Mouse (Mus musculus) CH12.LX (cell line): ENCODE measurements at regions not wholly inside any gene's neighbourhood (a gene's known extent, or its start where the extent isn't known, plus 50 kb on each side); places are given as distances from the start of the nearest gene placed in this dataset.

ENCODE experiments used
- DNase-seq: peaks from one replicate; pipeline ENCODE4 v3.0.0-alpha.2; 2013; ENCODE audit errors: extremely low read depth
- H3K27ac ChIP-seq: 2 replicates; pipeline ENCODE4 v1.5.1; 2012; ENCODE audit warnings: low read depth, mild to moderate bottlenecking, control low read depth, moderate library complexity; ENCODE audit not compliant: insufficient read depth
- H3K27me3 ChIP-seq: replicated peaks from 2 replicates; pipeline ENCODE3; 2012; ENCODE audit warnings: inconsistent platforms
- H3K36me3 ChIP-seq, 2 experiments: replicated peaks in 1 of 2; 2 replicates each; pipeline versions ENCODE3 to v1.6.1; 2012; ENCODE audit warnings: inconsistent platforms in 1 of 2, low read length in 1 of 2, mild to moderate bottlenecking in 1 of 2, mixed read lengths in 1 of 2, moderate library complexity in 1 of 2; ENCODE audit not compliant: control insufficient read depth in 1 of 2, insufficient read depth in 1 of 2
- H3K4me1 ChIP-seq, 2 experiments: 2 replicates each; pipeline ENCODE4 v1.6.1; 2012; ENCODE audit warnings: inconsistent platforms in 1 of 2, moderate library complexity in 1 of 2; ENCODE audit not compliant: insufficient read depth in 2 of 2, control insufficient read depth in 1 of 2
- H3K4me2 ChIP-seq: 2 replicates; pipeline ENCODE4 v1.6.1; 2012; ENCODE audit warnings: low read depth, mild to moderate bottlenecking, control low read depth; ENCODE audit not compliant: poor library complexity, insufficient read depth, severe bottlenecking
- H3K4me3 ChIP-seq, 3 experiments: fragments of 150-350 bp in 1 of 3; sonication (generic) in 1 of 3; replicated peaks in 1 of 3; 2 replicates each; pipeline versions ENCODE3 to v1.5.1; 2011 to 2012; ENCODE audit warnings: low read depth in 2 of 3, low read length in 2 of 3, mild to moderate bottlenecking in 2 of 3, moderate library complexity in 2 of 3, control low read depth in 1 of 3, improper control_type of control experiment in 1 of 3, inconsistent platforms in 1 of 3, mixed read lengths in 1 of 3; ENCODE audit not compliant: poor library complexity in 1 of 3
- H3K79me2 ChIP-seq: replicated peaks from 2 replicates; pipeline ENCODE4 v1.6.1; 2012; ENCODE audit warnings: mild to moderate bottlenecking, moderate library complexity; ENCODE audit not compliant: control insufficient read depth, poor library complexity, insufficient read depth, severe bottlenecking; ENCODE audit errors: extremely low read depth
- H3K9ac ChIP-seq: 2 replicates; pipeline ENCODE4 v1.6.1; 2012; ENCODE audit warnings: low read depth, mild to moderate bottlenecking, control low read depth, moderate library complexity; ENCODE audit not compliant: insufficient read depth
- H3K9me3 ChIP-seq: replicated peaks from 2 replicates; pipeline ENCODE3; 2012; ENCODE audit warnings: low read length, inconsistent platforms, mixed read lengths
- BHLHE40 ChIP-seq: IDR thresholded peaks from 2 replicates; pipeline ENCODE4 v1.6.1; 2011; ENCODE audit warnings: mild to moderate bottlenecking, low read depth, low read length, improper control_type of control experiment
- CHD1 ChIP-seq: IDR thresholded peaks from 2 replicates; pipeline ENCODE4 v1.6.1; 2012; ENCODE audit warnings: low read depth, low read length, improper control_type of control experiment, inconsistent platforms
- E2F4 ChIP-seq: IDR thresholded peaks from 2 replicates; pipeline ENCODE4 v1.6.1; 2011; ENCODE audit warnings: low read depth, low read length, improper control_type of control experiment; ENCODE audit not compliant: insufficient replicate concordance
- EP300 ChIP-seq: IDR thresholded peaks from 2 replicates; pipeline ENCODE4 v1.6.1; 2011; ENCODE audit warnings: low read length, improper control_type of control experiment
- GABPA ChIP-seq: IDR thresholded peaks from 2 replicates; pipeline ENCODE4 v1.6.1; 2012; ENCODE audit warnings: low read depth, low read length, improper control_type of control experiment, inconsistent platforms; ENCODE audit not compliant: insufficient replicate concordance
- HCFC1 ChIP-seq: IDR thresholded peaks from 2 replicates; pipeline ENCODE4 v1.6.1; 2012; ENCODE audit warnings: low read depth, mild to moderate bottlenecking, inconsistent platforms, low read length, improper control_type of control experiment
- IRF4 ChIP-seq: IDR thresholded peaks from 2 replicates; pipeline ENCODE4 v1.6.1; 2014; ENCODE audit warnings: low read depth, mild to moderate bottlenecking, inconsistent platforms, low read length, improper control_type of control experiment
- JUN ChIP-seq: IDR thresholded peaks from 2 replicates; pipeline ENCODE4 v1.6.1; 2011; ENCODE audit warnings: low read depth, mild to moderate bottlenecking, low read length, improper control_type of control experiment, moderate library complexity; ENCODE audit not compliant: insufficient read depth
- JUND ChIP-seq: conservative IDR thresholded peaks from 2 replicates; pipeline ENCODE4 v1.6.1; 2011; ENCODE audit warnings: low read depth, low read length, improper control_type of control experiment
- MAFK ChIP-seq: IDR thresholded peaks from 2 replicates; pipeline ENCODE4 v1.6.1; 2011; ENCODE audit warnings: low read length, improper control_type of control experiment; ENCODE audit not compliant: insufficient replicate concordance
- MAZ ChIP-seq: IDR thresholded peaks from 2 replicates; pipeline ENCODE4 v1.6.1; 2012; ENCODE audit warnings: low read depth, mild to moderate bottlenecking, inconsistent platforms, low read length, improper control_type of control experiment, moderate library complexity
- MYC ChIP-seq: IDR thresholded peaks from 2 replicates; pipeline ENCODE4 v1.6.1; 2011; ENCODE audit warnings: low read depth, mild to moderate bottlenecking, improper control_type of control experiment, low read length
- PAX5 ChIP-seq: IDR thresholded peaks from 2 replicates; pipeline ENCODE4 v1.6.1; 2012; ENCODE audit warnings: low read length, inconsistent platforms, mixed read lengths
- UBTF ChIP-seq: IDR thresholded peaks from 2 replicates; pipeline ENCODE4 v1.6.1; 2012; ENCODE audit warnings: low read depth, mild to moderate bottlenecking, inconsistent platforms, low read length, improper control_type of control experiment, moderate library complexity
- USF1 ChIP-seq: IDR thresholded peaks from 2 replicates; pipeline ENCODE4 v1.6.1; 2014; ENCODE audit warnings: low read depth, mild to moderate bottlenecking, inconsistent platforms, low read length, improper control_type of control experiment
- USF2 ChIP-seq: conservative IDR thresholded peaks from 2 replicates; pipeline ENCODE4 v1.6.1; 2011; ENCODE audit warnings: low read depth, low read length, improper control_type of control experiment
- ZC3H11A ChIP-seq: IDR thresholded peaks from 2 replicates; pipeline ENCODE4 v1.6.1; 2012; ENCODE audit warnings: low read depth, mild to moderate bottlenecking, inconsistent platforms, low read length, improper control_type of control experiment
- ZKSCAN1 ChIP-seq: IDR thresholded peaks from 2 replicates; pipeline ENCODE4 v1.6.1; 2012; ENCODE audit warnings: low read depth, inconsistent platforms, low read length, improper control_type of control experiment, borderline replicate concordance
- ZNF384 ChIP-seq: IDR thresholded peaks from 2 replicates; pipeline ENCODE4 v1.6.1; 2012; ENCODE audit warnings: low read depth, low read length, improper control_type of control experiment, inconsistent platforms
- dilution Hi-C: fragments of 300-500 bp; cut with MboI; formaldehyde crosslinking; loops from 2 replicates; pipeline ENCODE4 v1.14.3; 2020; ENCODE audit warnings: low sequenced_read_pairs; ENCODE audit not compliant: extremely low pct_unique_long_range_greater_than_20kb, extremely low pct_ligation_motif_present
- in situ Hi-C: fragments of 300-500 bp; cut with MboI; formaldehyde crosslinking; loops from 3 replicates; pipeline ENCODE4 v1.14.3; 2019; ENCODE audit warnings: low sequenced_read_pairs, low pct_ligation_motif_present, low pct_unique_long_range_greater_than_20kb, mixed read lengths

- DNase-seq = no peak
- Histone ChIP-seq H3K4me3 (no peak overlapping the region), H3K27me3 (no peaks in the 10 kb centered on the region), H3K27ac (no peak overlapping the region), H3K36me3 (no peaks in the 10 kb centered on the region), H3K9ac (no peak overlapping the region), H3K9me3 (no peaks in the 10 kb centered on the region), H3K4me1 (peaks cover 0 to 35% of the 10 kb centered on the region in 2 experiments; a peak in 3 of 4 replicates), H3K79me2 (no peaks in the 10 kb centered on the region), H3K4me2 (no peak overlapping the region)
- dilution Hi-C loops = no loop called here
- TF ChIP-seq ZKSCAN1 = no peak
- TF ChIP-seq MYC = no peak
- TF ChIP-seq EP300 = no peak
- no peak for TF ChIP-seq HCFC1
- TF ChIP-seq PAX5 = no peak
- no peak for TF ChIP-seq E2F4
- no peak for TF ChIP-seq USF1
- in situ Hi-C loops = no loop called here
Observed at GRCm38 (mm10) chr12:79880751-79881261, 232.0 kb downstream of the Zfp36l1 start.

- peaks cover 0 to 31% of the 10 kb centered on the region in 2 experiments; a peak in 3 of 4 replicates for H3K4me1 ChIP-seq
- no peak overlapping the region for H3K4me3 ChIP-seq
- dilution Hi-C loops = no loop called here
- TF ChIP-seq PAX5 (no peak), JUN (no peak), USF2 (no peak), MAFK (no peak), BHLHE40 (no peak), GABPA (no peak), IRF4 (no peak), CHD1 (no peak), UBTF (no peak), ZKSCAN1 (no peak), MYC (no peak), MAZ (no peak), ZNF384 (no peak), JUND (no peak), ZC3H11A (no peak), USF1 (no peak), EP300 (no peak)
- TF ChIP-seq, all 38 proteins: peak for 0
- Histone ChIP-seq H3K4me2 (no peak overlapping the region), H3K27me3 (no peaks in the 10 kb centered on the region), H3K27ac (no peak overlapping the region), H3K36me3 (no peaks in the 10 kb centered on the region), H3K9ac (no peak overlapping the region), H3K79me2 (no peaks in the 10 kb centered on the region), H3K9me3 (peaks cover 2% of the 10 kb centered on the region)
- no peak for DNase-seq
- in situ Hi-C loops = no loop called here
Observed at GRCm38 (mm10) chr12:79880346-79880745, 232.5 kb downstream of the Zfp36l1 start.
